Mouse (Mus musculus) A20 (cell line): Measurements from ENCODE around the gene Sipa1l3.

ENCODE experiments used
- DNase-seq: peaks from one replicate; pipeline ENCODE4 v3.0.0-alpha.2; 2011; ENCODE audit warnings: low read depth, low spot score

The Sipa1l3 gene

DNA sequence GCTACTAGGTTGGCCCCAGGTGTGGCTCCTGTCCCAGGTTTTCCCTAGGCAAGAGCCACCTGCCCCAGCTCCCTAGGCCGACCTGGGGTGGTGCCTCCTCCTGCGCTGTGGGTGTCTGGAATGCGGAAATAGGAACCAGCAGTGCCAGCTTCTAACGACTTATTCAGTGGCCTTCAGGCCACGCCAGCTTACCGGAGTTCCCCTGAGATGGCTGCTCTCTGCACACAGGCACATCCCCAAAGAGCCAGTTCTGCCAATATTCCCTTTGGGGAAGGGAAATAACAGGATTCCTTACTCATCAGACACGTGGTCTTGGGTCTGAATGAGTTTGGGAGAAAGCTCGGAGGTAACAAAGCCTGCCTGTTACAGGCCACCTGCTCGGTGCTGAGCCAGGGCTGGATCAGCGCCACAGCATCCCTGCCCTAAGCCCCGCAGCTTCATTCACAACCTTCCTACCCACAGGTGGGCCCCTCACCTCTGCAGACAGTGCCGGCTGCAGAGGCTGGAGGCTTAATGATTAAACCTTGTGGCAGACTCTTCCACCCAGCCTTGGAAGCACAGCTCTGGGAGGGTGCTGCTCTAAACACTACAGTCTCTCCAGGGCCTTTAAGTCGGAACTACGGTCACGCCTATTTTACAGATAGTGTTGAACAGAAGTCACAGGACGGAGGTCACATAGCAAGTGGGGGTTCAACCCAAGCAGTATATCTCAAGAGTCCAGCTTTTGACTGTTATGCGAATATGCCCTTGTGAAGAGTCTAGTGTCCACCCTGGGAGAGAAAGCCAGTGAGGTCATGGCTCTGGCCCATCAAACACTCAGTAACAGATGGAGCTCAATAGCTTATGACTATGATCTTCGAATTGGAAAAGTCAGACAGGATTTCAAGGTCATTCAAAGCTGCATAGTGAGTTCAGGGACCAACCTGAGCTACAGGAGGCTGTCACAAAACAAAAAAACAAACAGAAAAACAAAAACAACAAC, 12.8 kb downstream of the Sipa1l3 start:
- no peak for DNase-seq

DNA sequence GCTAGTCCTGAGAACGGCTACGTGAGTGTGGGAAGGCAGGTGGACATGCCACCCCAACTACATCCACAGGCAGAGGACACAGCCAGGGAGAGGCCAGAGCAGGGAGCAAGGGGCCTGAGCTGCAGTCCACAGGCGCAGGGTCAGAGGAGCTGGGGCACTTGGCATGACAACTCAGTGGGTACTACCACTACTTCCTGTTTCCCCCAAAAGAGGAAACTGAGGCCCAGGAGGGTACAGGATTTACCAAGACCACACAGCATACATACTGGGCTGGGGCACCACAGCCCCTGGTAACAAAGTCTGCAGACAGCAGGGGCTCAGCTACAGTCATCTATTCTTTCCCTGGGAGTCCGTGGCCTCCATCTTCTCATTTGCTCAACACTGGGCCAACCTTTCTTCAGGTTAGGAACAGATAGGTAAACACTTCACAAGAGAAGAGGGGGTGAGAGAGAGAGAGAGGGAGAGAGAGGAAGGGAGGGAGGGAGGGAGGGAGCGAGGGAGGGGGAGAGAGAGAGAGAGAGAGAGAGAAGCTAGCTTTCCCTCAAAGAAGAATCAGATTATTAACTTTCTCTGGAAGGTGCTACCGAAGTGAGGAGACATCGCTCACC, 13.7 kb downstream of the Sipa1l3 start:
- DNase-seq, result no peak

DNA sequence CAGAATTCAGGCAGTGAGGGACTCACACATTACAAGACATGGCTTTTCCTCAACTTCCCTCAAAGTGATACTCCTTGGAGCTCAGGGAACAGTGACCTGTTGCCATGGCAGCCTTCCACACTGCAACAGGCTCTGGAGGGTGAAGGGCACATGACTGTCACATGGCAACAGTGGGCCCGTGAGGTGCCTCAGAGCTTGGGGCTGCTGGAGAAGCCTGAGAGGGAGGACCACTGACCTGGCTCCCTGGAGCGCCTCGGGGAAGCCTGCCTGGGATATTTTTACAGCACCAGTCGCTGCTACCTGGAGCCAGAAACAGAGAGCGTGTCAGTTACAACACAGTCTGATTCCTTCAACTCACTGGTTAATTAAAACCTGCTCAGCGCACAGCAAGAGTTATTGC, 14.8 kb downstream of the Sipa1l3 start:
- no peak for DNase-seq

DNA sequence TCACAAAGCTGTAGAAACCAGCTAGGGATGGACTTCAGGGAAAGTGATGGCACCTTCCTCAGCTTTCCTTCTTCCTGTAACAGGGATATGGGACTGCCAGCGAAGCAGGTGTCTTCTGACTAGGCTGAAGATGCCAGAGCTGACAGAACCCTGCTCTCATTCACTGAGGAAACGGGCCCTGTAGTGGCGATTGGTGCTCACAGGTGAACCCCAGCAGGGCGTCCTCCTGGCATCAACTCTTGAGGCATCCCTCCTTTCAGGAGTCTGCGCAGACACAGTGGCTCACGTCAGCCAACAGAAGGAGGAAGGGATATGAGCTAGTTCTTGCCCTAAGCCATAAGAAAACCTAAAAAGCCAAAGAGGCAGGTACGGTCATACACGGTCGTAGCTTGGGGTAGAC, 17.2 kb downstream of the Sipa1l3 start:
- DNase-seq, result no peak

DNA sequence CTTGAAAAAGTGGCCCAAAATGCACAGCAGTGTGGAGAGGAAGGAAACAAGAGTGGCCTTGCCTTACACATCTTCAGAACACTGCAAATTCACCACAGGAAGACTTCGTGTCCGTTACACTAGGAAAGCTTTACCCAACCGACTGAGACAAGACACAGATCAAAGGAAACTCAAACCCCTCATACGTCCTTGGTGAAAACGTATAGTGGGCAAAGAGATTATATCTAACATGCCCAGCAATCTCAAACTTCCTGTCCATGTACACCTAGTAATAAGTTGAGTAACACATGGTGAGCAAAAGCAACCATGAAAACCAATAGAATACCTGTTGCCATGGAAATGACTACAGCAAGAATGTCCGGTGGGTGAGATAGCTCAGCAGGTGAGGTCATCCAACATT, 19.4 kb downstream of the Sipa1l3 start:
- DNase-seq, result no peak

DNA sequence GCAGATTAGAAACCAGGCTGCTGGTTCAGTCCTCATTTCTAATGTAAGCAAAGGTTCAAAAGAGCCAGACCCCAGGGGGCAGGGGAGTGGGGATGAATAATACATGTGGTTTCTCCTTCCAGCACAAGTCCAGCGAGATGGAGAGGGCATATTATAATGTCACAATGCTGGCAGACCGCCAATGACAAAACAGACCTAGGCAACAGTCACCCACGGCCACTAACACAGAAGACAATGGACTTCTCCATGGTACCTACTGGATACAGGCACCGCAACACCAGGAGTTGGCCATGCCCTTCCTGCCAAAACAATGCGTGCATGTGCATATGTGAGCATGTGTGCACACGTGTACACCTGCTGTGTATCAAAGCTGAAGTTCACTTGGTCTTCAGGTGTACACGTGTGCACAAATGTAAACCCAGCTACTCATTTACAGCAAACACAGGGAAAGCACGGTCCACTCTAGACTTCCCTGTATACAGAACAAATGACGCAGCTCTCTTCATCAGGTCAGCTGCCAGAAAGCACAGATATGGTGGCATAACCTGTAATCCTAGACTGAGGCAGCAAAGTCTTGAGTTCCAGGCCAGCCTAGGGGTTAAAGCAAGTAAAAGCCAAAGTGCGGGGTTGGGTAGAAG, 21.4 kb downstream of the Sipa1l3 start:
- DNase-seq, result no peak

DNA sequence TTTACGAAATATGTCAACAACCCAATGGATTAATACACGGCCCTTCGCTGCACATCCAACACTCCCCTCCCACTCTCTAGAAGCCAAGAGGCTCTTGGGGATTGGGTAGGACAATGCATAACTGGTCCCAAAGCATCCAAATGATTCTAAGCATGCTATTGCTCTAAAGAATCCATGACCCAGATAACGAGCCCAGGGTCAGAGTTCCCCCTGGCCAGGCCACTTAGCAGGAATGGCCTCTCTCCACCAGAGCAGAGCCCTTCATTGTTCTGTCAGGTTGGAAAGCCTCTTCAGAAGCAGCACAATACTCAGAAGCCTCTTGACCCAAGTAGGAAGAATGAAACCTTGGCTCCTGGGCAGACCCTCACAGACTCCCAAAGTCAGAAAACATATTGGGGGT, 22.1 kb downstream of the Sipa1l3 start:
- no peak for DNase-seq

DNA sequence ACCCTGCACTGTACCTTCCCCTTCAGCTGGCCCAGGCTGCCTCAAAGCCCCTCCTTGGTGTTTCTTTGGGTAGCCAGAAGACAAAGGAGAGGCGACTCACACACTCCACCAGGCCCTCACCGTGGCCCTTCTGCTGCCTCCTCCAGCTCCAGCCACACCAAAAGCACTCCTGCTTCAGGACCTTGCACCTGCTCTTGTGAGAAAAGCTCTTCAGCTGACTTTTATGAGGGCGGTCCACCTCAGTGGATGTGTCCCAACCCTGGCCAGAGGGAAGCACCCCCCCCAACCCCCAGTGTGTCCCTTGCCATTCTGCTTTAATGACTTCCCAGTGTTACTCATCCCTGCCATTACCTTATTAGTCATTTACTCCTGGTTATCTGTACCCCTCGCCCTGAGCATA, 22.6 kb downstream of the Sipa1l3 start:
- no peak for DNase-seq

DNA sequence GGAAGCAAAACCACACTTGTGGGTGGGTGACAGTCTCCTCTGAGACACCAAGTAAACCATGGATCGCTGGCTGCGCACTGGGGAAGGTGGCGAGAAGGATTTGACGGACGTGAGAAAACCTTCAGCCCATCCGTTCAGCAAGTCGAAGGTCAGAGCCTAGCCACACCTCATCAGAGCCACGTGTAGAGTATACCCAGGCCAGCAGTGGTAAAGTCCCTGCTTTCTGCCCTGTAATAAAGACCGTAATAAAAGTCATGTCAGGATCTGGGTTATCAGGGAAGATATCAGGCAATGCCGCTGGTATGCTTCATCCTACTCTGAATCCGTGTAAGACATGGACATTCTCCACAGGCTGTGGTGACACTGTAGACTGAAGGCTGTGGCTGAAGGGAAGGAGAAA, 23.6 kb downstream of the Sipa1l3 start:
- DNase-seq, result no peak

DNA sequence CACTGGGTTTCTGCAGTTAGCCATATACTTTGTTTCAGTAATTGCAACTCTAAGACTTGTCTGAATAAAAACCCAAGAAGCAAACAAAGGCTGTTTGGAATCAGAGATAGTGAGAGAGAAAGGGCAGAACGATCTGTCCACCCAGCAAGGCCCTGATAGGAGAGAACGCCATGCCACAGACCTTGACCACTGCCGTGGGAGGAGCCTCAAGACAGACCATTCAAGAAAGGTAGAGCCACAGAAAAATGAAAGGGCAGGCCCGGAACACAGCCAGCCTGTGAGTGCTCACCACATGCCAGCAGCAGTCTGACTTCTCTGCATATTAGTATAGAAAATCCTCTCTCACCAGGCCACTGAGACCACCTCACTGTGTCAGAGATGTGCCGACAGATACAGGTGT, 24.4 kb downstream of the Sipa1l3 start:
- no peak for DNase-seq

DNA sequence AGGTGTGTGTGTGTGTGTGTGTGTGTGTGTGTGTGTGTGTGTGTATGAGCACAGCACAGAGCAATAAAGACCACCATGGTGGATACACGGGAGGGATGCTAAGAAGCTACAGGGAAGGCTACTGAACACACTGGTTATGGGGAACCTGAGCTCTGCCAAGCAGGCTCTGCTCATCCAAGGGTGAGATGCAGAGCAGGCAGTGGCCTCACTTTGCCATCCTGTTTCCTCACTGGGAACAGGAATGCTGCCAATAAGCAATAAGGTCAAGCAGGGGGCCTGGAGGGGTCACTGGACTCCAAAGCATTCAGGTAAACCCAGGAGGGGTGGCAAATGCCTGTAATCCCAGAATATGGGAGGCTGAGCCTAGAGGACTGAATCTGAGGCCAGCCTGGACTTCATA, 25.4 kb downstream of the Sipa1l3 start:
- no peak for DNase-seq

DNA sequence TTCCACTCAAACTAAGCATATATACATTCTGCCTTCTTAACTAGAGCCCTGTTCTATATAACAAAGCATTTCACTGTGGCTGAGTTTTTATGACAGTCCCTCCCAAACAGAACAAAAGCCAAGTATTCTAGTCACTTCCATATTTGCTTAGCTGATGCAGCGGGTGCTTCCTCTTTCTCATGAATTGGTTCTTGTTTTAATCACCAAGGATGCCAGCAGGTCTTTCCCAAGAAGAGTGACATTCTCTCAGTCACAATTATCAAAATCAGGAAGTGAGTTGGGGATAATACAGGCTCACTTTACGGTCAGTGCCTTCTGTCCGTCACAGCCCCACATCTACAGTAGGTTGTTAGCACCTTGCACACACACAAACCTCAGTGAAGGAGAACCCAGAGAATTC, 26.6 kb downstream of the Sipa1l3 start:
- peak; percentile 70 for DNase-seq

DNA sequence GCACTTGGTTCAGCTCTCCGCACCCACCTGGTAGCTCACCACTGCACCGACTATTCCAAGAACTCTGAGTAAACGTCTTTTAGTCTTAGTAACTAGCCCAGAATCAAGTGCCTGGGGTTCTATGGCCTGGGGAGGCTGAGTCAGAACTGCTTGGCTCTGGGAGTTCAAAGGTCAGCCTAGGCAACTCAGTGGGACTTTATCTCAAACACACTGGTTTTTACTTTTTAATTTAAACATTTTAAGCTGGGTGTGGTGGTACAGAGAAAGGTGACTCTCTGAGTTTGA, 27.0 kb downstream of the Sipa1l3 start:
- DNase-seq, result peak; percentile 55

DNA sequence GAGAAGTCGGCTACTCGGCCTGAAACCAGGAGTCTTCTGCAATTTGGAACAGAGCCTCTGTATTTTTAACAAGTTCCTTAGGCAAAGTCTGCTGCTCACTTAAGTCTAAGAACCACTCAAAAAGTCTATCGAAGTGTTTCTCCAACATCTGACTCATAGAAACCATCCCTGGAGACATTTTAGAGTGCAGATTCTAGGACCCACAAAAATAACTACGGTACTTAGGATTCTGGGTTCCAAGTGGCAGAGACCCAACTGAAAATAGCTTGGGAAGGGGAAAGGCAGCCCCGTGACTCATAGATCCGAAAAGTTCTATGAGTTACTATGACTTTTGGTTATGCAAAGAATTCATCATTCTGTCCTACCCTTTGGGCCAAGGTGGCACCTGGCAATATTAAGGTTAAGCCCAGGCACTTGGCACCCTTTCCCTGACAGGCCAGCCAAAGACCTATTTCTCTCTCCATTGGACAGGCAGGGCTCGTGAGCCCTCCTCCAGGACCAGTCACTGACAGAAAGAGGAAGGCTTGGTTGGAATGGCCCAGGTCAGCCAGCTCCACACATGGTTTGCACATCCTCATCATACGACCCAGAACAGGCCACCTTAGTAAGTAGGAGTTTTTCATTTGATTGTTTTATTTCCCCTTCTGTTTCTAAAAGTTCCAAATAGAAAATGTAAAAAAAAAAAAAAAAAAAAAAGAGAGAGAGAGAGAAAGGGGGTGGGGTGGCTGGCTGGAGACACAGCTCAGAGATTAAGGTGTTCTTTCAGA, 27.6 kb downstream of the Sipa1l3 start:
- DNase-seq, result no peak

DNA sequence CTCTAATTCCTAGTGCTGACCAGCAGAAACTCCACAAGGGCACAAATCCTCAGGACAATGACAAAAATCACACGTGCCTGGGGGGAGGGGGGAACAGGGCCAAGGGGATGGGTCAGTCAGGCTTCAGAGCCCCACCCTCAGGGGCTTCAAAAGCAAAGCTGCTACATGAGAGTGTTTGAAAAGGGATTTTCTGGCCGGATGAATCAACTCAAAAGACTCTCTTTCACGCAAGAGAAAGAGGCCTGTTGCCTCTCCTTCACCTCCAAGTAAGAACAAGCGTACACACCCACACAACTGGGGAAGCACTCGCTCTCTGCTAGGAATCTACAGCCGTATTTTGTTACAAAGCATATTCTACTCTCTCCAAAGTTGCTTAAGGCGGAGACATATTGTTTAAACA, 28.6 kb downstream of the Sipa1l3 start:
- DNase-seq, result no peak

DNA sequence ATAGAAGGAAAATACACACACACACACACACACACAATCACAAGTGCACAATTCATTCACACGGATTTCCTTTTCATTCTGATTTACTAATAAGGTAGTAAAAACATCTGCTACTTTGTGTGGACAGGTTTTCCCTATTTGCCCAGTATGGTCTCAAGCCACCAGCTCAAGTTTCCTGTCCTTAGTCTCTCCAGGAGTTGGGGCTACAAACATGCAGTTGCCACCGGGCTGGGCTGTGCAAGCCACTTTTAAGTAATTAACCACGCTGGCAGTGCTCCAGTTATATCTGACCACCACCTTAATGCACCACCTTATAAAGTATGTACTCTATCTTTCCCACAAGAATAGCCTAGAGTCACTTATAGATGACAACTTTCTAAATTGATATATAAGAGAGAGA, 29.1 kb downstream of the Sipa1l3 start:
- DNase-seq, result no peak

DNA sequence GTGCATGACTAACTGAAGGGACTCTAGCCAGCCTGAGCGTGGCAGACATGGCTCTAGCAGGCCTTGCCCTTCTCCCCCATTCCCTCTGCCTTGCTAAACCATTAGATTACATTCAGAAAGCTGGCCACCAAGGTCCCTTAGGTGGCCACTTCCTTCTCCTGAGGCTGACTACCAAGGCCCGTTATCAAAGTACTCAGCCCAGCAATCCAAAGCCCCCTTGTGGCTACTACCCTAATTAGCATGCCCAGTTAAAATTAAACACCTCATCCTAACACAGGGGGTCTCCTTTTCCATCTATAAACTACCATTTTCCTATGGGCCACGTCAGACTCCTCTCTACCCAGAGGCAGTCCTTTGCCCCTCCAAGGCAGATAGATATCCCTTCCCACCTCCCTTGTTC, 31.7 kb downstream of the Sipa1l3 start:
- no peak for DNase-seq

DNA sequence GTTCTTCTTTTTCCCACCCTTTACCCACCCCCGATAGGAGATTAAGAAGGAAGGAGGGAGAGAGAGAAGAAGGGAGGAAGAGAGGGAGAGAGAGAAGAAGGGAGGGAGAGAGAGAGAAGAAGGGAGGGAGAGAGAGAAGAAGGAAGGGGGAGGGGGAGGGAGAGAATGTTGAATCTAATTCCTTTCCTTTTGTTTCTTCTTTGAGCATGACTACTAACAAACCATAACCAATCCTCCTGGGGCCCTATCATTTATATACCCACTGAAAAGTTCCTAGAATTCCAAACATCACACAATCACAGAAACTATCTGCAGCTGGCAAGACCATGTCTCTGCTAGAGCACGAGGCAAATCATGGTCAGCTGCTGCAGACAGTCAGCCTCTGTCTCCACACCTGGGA, 32.7 kb downstream of the Sipa1l3 start:
- no peak for DNase-seq

DNA sequence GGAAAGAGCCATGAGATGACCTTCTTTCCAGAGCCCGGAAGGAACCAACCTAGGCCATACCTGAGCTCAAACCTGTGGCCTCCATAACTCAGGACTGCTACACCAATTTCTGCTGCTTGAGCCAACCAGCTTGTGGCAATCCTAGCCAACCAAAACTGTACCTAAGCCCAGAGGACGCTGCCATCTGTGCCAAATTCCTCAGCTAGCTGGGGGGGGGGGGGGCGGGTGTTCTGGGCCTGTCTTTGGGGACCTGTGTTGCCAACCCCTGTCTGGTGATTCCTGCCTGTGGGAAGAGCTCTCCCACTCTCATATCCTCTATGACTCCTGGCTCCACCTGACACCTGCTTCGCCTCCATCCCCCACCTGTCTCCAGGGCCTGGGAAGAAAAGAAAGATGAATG, 34.9 kb downstream of the Sipa1l3 start:
- DNase-seq, result no peak

DNA sequence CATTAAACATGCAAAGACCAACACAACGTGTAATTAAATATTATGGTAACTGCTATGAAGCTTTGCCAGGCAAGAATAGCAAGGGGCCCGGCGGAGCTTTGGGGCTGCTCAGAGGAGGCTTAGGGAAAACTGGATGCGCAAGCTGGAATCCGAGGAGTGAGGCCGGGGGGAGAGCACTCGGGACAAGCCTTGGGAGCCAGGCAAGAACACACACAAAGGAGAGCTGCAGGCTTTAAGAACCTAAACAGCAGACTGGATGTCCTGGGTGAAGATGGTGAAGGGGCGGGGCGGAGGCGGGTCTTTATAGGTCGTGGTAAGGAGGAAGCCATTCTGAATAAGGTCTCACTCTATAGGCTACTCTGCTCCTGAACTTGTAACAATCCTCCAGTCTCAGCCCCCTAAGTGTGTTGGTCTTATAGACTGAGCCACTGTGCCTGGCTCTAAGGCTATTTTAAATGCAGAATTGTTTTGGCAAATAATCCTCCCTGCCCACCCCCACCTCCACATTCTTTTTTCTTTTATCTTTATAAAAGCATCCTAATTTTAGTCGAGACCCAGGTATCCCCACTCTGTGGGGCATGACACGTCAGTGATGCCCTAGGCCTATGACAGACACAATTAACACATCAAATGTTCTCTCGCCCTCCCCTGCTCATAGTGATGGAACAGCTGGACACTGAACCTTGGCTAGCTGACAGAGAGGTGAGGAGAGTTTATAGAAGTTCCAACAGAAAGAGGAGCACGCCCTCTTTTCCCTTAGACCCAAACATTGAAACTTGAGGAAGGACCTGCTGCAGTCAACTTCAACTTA, 36.9 kb downstream of the Sipa1l3 start:
- DNase-seq, result no peak

DNA sequence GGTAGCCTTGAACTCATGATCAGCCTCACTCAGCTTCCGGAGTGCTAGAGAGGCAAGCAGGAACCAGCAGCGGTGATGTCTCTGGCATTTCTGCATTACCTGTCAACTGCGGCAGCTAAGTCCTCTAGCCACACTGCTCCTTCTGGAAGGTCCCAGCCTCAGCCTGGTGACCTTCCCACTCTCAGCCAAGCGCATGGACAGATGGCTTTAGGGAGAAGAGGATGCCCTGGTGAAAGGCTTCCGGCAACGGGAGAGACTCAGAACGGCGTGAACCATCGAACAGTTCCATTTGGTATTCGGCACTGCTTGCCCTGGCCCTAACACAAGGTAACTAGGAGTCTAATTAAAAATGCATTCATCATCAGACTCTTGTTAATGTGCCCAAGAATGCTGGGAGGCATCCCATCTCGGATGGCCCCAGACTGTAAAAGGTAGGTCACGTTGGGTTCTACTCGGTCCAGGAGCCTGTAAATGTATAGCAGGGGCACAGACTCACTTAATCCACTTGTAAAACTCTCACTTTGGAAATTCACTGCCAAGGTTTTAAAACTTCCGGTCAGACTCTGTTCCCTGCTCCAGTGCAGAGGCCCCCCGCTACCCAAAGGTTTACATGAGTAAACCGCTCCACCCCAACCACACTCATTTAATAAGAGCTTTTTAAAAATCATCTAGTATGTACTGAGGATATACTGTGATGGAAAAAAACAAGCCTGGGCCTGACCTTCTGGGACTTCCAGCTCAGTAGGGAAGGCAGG, 37.7 kb downstream of the Sipa1l3 start:
- no peak for DNase-seq
